Mouse (Mus musculus) adrenal gland, postnatal 14 days (tissue): ENCODE data around the gene Entpd7. TPM values are rescaled to one million over a fixed set of nuclear protein-coding genes. Genes with fewer than 3 reads are reported as not detected.

ENCODE experiments used
- DNase-seq: peaks from one replicate; pipeline ENCODE4 v3.0.0; 2021; ENCODE audit warnings: mixed read lengths
- long read RNA-seq, 2 experiments: library from polyadenylated mRNA; stranded (forward); transcript quantifications; one replicate each; pipeline ENCODE4 v2.0.0; 2021
- total RNA-seq: library from RNA; stranded (reverse); gene quantifications from 2 replicates; pipeline ENCODE4 v1.2.3, GENCODE M21; 2021

Entpd7 gene
- total RNA-seq: 16.3 and 18.5 TPM in 2 replicates
- long read RNA-seq, experiment 1, full-length matches to known transcripts: 3 of 7 reads
- long read RNA-seq, experiment 1, partial matches to known transcripts: 0 of 7 reads
- long read RNA-seq, experiment 1, other reads (novel, unspliced or antisense): 4 of 7 reads
- long read RNA-seq, experiment 2, partial matches to known transcripts: 1 of 4 reads
- long read RNA-seq, experiment 2, other reads (novel, unspliced or antisense): 3 of 4 reads

DNA sequence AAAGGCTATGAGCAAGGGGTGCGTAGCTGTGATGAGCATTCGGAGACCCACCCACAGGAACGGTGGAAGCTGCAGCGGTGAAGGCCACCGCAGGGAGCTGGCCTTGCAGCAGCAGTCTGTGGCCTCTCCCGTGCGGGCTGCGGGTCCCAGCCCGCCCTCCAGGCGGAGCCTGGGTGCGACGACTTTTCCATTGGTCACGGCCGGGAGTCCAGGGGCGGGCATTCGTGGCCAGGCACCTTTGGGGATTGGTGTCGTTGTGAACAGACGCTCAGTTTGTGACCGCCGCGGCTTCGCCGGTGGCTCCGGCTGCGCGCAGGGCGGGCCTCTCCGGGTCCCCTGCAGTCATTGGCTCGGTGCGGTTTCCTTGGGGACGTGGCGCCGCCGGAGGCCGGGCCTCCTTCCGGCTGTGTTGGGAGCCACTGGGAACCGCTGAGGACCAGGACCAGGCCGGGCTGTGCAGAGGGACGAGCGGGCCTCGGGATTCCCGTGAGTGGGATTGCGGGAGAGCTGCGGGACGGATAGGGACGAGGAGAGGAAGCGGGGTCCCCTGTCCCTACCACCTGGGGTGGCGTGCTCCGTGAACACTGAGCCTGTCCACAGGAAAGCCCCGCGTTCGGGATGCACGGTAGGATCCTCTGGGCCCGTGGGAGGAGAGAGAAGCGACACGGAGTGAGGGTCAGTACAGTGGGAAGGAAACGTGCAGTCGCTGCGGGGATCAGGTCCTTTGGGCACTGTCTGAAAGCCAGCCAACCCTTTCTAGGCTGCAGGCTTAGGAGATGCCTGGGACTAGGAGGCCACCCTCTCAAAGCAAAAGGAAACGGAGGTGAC, at the start of gene Entpd7:
Gene Entpd7, plus strand, starts transcription at position 254 of the 828 bp plus-strand sequence.
- DNase-seq: peak; percentile 99

DNA sequence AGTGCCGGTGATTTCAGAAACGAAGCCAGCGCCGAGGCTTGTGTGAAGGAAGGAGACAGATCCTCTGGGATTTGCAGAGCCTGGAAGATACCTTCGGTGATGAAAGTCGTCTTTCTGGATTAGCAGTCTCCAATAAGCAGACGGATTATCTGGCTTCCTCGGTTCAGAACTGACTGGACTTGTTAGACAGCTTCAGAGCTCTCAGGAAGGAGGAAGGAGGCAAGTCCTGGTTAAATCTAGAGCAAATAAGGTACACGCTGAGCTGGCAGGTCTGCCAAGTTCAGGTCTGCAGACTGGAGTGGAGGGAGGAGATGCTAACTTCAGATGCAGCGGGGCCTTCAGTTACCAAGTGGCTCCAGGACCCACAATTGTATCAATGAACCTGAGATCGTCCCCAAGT, 47.6 kb upstream of the Entpd7 start:
- no peak for DNase-seq

GRCm38 (mm10) chr19:43642843-43643242, 46.6 kb upstream of the Entpd7 start:
- no peak for DNase-seq

DNA sequence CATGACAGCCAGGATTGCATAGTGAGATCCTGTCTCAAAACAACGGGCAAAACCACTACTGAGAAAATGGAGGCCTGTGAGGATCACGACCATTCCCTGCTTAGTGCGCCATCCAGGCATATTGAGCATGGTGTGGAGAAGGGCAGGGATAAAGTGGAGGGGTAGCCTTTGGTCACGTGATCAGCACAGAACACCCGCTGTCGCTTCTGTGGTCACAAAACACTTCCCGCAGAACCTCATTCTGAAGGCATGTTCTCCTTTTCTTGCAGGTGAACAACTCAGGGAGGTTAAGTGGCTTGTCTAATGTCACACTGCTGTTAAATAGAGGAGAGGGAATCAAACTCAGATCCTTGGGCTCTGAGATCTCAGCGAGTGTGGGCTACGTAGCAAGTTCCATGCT, 44.0 kb upstream of the Entpd7 start:
- no peak for DNase-seq

- DNase-seq: no peak
Observed at GRCm38 (mm10) chr19:43646852-43647251, 42.6 kb upstream of the Entpd7 start.

- no peak for DNase-seq
Observed at GRCm38 (mm10) chr19:43647261-43647660, 42.2 kb upstream of the Entpd7 start.

- peak; percentile 54 for DNase-seq
Observed at GRCm38 (mm10) chr19:43648343-43648742, 41.1 kb upstream of the Entpd7 start.

DNA sequence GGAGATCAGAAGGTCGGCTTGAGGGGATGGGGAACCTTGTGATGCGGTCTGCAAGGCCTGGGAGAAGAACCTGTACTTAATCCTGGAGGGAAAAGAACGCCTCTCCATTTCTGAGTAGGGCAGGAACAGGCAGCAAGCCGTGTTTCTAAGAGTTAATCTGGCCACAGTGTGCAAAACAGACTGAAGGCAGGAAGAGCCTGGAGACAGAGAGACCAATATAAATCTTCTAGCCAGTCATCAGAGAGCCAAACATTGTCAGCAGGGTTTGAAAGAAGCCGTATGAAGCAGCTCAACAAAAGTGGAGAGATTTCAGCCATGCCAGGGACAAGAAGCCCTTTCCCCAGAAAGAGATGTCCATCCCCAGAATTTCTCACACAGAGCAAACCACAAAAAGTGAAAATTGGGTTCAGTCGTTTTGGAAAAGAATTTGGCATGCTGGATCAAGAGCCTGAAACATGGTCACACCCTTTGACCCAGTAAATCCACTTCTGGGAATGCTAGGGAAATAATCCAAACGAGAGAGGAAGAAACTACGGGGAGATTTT, 38.2 kb upstream of the Entpd7 start:
- DNase-seq: no peak

DNA sequence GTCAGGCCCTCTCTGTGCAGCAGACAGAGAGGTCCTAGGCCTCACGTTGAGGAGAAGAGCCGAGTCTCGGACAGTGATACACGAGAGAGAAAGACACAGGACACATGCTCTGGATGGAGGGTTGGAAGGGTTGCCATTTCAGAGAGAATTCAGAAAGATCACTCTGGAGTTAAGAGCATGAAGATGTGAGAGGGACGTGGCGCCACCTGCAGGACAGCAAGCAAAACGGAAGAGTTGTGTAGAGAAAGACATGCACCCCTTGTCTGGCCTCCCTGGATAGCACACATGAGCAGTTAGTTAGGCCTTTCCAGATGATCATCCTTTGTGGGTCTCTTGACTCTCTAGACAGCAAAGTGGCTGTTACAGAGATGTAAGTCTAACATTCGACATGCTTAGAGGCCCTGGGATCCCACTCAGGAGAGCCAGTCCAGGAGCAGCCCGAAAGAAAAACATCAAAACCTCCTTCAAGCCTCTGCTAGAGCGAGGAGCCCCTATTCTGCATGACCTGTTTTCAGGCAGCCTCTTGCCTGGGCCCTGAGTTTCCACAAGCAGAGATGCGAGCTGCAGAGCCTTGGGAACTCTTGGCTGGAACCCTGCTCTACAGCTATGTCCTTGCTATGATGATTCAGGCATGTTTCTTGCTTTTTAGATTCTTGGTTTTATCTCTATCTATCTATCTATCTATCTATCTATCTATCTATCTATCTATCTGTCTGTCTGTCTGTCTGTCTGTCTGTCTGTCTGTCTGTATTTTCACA, 33.6 kb upstream of the Entpd7 start:
- peak; percentile 82 for DNase-seq

- DNase-seq: peak; percentile 58
Observed at GRCm38 (mm10) chr19:43659632-43660031, 29.8 kb upstream of the Entpd7 start.

GRCm38 (mm10) chr19:43660774-43661173, 28.7 kb upstream of the Entpd7 start:
- DNase-seq: no peak

DNA sequence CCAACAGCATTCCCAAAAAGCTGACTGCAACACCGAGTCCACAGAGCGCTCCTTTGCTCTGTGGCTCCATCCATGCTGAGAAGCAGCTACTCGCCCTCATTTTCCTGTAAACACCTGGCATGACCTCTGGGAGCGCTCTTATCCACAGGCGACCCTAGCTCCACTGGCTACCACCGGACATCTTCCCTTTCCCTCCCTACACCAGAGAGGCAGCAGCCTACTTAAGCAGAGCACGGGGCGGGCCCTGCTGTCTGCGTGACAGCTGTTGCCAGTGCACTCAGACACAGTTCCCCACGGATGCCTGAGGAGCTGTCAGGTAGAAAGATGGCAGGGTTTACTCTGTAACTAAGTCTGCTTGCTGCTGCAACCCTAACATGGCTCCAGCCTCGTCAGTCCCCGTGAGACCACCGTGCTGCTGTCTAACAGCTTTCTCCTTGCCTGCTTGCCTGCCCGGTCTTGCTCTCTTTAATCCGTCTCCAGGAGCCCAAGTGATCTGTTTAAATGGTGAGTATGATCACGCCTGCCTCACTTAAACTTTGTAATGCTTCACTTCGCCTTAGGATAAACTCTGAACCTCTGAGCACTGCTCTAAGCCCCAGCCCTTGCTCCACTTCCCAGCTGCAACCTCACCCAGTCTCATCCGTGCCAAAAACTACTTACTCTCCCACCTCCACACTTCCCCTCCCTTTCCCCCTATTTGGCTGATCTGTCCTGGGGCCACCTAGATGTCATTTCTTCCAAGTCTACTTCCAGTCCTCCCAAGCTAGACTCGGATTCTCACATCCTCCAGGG, 27.1 kb upstream of the Entpd7 start:
- peak; percentile 51 for DNase-seq

DNA sequence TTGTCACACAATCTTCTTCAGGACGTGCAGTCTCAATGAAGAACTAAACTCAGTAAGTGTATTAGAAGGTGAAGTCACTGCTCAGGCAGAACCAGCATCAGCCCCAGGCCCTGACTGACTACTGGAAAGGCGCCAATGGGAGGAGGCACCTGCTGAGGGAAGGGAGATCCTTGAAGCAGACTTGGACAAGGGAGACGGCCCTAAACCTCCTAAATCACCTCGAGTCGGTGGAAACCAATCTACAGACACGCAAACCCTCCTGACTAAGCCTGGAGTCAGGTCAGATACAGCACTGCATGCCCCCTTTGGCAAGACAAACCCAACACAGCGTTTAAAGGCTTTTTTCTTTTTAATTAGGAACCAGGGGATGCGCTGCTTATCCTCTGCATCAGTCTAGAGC, 26.0 kb upstream of the Entpd7 start:
- no peak for DNase-seq

DNA sequence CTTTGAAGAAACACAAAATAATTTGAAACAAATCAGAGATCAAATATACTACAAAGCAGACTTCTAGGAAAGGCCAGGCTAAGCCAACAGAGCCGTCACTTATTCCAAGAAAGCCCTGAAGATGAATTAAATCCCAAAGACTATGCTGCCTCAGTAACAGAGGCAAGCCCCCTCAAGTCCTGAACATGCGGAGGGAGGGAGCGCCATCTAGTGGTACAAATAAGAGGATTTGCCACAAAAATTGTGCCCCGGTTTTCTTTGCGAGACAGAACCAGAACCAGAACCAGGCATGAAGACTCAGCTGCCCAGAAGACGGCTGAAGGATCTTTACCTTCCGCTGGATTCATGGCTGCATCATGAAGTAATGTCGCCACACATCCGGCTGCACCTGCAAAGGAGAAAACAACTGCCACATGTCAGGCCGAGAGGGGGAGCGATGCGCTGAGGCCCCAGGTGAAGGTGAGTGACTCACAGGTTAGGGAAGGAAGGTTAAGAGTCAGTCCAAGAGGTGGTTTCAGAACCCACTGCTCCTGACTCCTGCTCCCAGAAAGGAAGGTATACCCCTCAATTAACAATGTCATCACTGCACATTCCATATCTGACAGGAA, 23.9 kb upstream of the Entpd7 start:
- peak; percentile 65 for DNase-seq

GRCm38 (mm10) chr19:43666661-43667429, 22.6 kb upstream of the Entpd7 start:
- peak; percentile 72 for DNase-seq

DNA sequence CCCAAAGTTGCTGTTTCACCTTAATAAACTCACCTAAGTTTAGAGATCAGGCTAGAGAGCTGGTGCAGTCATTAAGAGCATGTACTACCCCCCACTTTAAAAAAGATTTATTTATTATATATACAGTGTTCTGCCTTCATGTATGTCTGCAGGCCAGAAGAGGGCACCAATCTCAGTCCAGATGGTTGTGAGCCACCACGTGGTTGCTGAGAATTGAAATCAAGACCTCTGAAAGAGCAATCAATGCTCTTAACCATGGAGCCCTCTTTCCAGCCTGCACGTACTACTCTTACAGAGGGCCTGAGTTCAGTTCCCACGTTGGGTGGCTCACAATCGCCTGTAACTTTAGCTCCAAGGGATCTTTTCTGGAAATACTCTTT, 22.1 kb upstream of the Entpd7 start:
- DNase-seq: no peak

- peak; percentile 69 for DNase-seq
Observed at GRCm38 (mm10) chr19:43669136-43669759, 20.2 kb upstream of the Entpd7 start.

- DNase-seq: peak; percentile 69
Observed at GRCm38 (mm10) chr19:43671054-43671453, 18.4 kb upstream of the Entpd7 start.

GRCm38 (mm10) chr19:43673513-43674315, 15.8 kb upstream of the Entpd7 start:
- DNase-seq: no peak
